Mouse (Mus musculus): ENCODE measurements around the gene Mcee. TPM values are rescaled to one million over a fixed set of nuclear protein-coding genes. Genes with fewer than 3 reads are reported as not detected.

The Mcee gene
- polyA plus RNA-seq (2012; rRNA removed), result 4.8 and 7.0 TPM in 2 replicates

DNA sequence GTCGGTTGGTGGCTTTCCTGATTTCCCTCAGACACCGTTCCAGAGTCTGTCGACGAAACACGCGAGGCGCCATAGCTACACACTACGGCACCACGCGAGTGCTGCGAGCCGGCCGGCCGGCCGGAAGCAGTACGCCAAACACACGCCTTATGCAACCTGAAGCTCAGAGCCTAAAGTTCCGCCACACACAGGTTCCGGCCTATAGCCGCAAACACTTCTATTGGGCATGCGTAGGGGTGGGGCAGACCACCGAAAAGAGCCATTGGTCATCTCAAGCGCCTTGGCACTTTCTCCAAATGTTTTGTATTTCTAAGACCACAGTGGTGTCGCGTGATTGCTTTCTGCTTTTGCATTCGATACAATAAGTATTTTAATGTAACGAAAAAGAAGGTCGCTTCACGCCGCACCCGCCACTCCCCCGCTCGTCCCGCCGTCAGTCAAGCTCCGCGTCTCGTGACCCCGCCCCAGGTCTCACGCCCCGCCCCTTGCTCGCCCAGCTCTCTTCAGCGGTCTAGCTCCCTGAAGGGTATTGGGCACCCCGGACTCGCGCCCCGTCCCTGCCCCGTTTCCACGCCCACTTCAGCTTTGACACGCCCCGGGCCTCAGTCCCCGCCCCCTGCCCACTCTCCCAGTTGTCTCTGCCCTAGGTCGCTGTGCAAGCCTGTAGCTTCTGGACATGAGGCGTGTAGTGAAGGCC, at the start of gene Mcee, which contains the start of gene Mphosph10:
Mcee (plus strand) TSS at position 486 of the 697 bp plus-strand sequence.
Mphosph10 (minus strand) TSS at position 147 of the 697 bp plus-strand sequence.
- under 1% methylated on average over 54 of the region's 54 CpGs for WGBS

DNA sequence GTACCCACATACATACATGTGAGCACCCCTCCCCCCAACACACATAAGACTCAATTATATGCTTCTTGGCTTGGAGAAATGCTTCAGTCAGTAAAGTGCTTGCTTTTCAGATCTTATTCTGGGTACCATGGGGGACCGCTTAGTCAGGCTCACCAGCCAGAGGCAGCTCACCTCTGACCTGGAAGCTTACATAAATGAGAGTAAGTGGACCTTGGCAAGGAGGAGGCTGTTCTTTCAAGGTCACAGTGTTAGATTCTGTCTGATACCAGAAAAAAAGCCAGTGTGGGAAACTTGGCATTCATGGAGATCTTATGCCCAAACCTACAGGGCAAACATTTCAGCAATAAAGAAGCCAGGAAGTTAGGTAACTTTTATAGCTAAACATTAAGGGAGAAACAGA, 44.6 kb upstream of the Mcee start:
- no peaks in the 10 kb centered on the region for H3K27me3 ChIP-seq (ENCODE audit: control insufficient read depth, insufficient read depth, low read length)
- H3K4me3 ChIP-seq (ENCODE audit: extremely low read depth, insufficient read depth, insufficient read length), result no peak overlapping the region
- TF ChIP-seq POLR2A (IDR thresholded peaks at IDR 0.05; ENCODE audit: low read depth, low read length), result no peak
- TF ChIP-seq CTCF (IDR thresholded peaks at IDR 0.05; ENCODE audit: extremely low read depth, insufficient read depth, insufficient read length, insufficient replicate concordance), result no peak
- no peak overlapping the region for H3K27ac ChIP-seq (ENCODE audit: insufficient read depth, low read length)
- peaks cover 11% of the 10 kb centered on the region for H3K36me3 ChIP-seq (ENCODE audit: control insufficient read depth, insufficient read depth, low read length)
- no peak for DNase-seq (ENCODE audit: low read depth in 1 of 2, low spot score in 2 of 2)
- H3K4me1 ChIP-seq (ENCODE audit: control insufficient read depth, insufficient read depth, insufficient read length), result no peaks in the 10 kb centered on the region
- 91% methylated on average over 1 of the region's 1 CpGs for WGBS

More for the DNA sequence above, at the start of gene Mcee, which contains the start of gene Mphosph10:
- DNase-seq (ENCODE audit: low read depth in 1 of 2, low spot score in 2 of 2), result peak; percentile 96 to 98
- H3K36me3 ChIP-seq (ENCODE audit: control insufficient read depth, insufficient read depth, low read length), result peaks cover 9% of the 10 kb centered on the region
- TF ChIP-seq CTCF (IDR thresholded peaks at IDR 0.05; ENCODE audit: extremely low read depth, insufficient read depth, insufficient read length, insufficient replicate concordance) (no peak), POLR2A (IDR thresholded peaks at IDR 0.05; ENCODE audit: low read depth, low read length) (peak; percentile 82)
- H3K27ac ChIP-seq (ENCODE audit: insufficient read depth, low read length), result peak within 1 kb of the TSS; percentile 82
- peak within 1 kb of the TSS; percentile 94 for H3K4me3 ChIP-seq (ENCODE audit: extremely low read depth, insufficient read depth, insufficient read length)
- no peaks in the 10 kb centered on the region for H3K27me3 ChIP-seq (ENCODE audit: control insufficient read depth, insufficient read depth, low read length)
- peaks cover 7% of the 10 kb centered on the region; the same call in 1 of the 2 replicates for H3K4me1 ChIP-seq (ENCODE audit: control insufficient read depth, insufficient read depth, insufficient read length)

DNA sequence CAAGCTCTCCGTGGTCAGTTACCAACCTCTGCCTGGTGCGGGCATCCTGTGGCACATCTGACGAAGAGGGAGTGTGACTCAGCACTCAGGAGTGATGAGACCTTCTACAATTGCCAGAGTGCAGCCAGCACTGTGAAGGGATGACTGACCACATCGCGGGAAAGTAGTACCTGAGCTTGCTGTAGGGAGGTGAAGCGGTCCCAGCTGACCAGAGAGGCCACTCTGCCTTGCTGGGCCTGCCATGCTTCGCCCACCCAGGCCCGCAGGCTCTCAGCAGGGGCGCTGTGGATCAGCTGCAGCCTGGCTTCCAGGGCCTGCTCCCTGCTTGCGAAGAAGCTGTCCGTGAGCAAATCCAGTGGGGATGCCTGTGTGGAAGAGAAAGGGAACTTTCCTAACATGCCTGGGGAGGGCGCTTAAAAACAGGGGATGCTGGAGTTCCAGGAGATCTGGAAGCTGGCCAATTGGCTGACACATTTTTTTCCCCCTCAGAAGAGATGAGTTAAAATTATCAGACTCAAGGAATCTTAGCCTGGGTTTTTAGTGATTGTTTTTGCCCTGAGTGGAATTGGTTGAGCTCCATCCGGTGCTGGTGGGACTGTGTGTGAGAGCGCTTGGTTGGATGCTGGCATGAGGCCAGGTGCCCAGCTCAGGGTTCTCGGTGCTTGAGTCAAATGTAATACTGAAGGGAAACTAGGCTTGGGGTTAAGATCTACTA, 43.1 kb upstream of the Mcee start:
- Histone ChIP-seq H3K4me1 (ENCODE audit: control insufficient read depth, insufficient read depth, insufficient read length) (no peaks in the 10 kb centered on the region), H3K27me3 (ENCODE audit: control insufficient read depth, insufficient read depth, low read length) (no peaks in the 10 kb centered on the region), H3K27ac (ENCODE audit: insufficient read depth, low read length) (no peak overlapping the region), H3K4me3 (ENCODE audit: extremely low read depth, insufficient read depth, insufficient read length) (no peak overlapping the region), H3K36me3 (ENCODE audit: control insufficient read depth, insufficient read depth, low read length) (peaks cover 11% of the 10 kb centered on the region)
- no peak for DNase-seq (ENCODE audit: low read depth in 1 of 2, low spot score in 2 of 2)
- 88% methylated on average over 15 of the region's 15 CpGs for WGBS
- no peak for TF ChIP-seq POLR2A (IDR thresholded peaks at IDR 0.05; ENCODE audit: low read depth, low read length)
- no peak for TF ChIP-seq CTCF (IDR thresholded peaks at IDR 0.05; ENCODE audit: extremely low read depth, insufficient read depth, insufficient read length, insufficient replicate concordance)

DNA sequence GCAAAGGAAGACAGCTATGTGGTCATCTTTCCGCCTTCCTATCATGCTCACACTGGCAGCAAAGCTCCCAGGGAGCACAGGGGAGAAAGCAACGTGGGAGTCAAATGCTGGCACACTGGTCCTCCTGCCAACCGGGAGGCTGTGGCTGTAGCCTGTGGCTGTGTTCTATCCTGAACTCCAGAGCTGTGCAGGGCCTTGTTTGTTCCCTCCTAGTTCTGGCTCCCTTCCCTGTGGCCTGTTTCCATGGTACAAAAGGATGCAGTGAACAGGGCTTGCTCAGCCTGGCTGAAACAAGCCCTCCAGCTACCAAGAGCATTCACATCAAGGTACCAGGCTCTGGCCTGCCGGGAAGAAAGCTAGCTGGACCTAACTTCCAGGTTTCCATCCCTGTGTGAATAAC, 41.3 kb upstream of the Mcee start:
- peaks cover 13% of the 10 kb centered on the region for H3K36me3 ChIP-seq (ENCODE audit: control insufficient read depth, insufficient read depth, low read length)
- 89% methylated on average over 4 of the region's 4 CpGs for WGBS
- no peak overlapping the region for H3K4me3 ChIP-seq (ENCODE audit: extremely low read depth, insufficient read depth, insufficient read length)
- TF ChIP-seq CTCF (IDR thresholded peaks at IDR 0.05; ENCODE audit: extremely low read depth, insufficient read depth, insufficient read length, insufficient replicate concordance), result no peak
- no peak for TF ChIP-seq POLR2A (IDR thresholded peaks at IDR 0.05; ENCODE audit: low read depth, low read length)
- DNase-seq (ENCODE audit: low read depth in 1 of 2, low spot score in 2 of 2), result no peak
- no peaks in the 10 kb centered on the region for H3K4me1 ChIP-seq (ENCODE audit: control insufficient read depth, insufficient read depth, insufficient read length)
- H3K27ac ChIP-seq (ENCODE audit: insufficient read depth, low read length), result no peak overlapping the region
- H3K27me3 ChIP-seq (ENCODE audit: control insufficient read depth, insufficient read depth, low read length), result no peaks in the 10 kb centered on the region

DNA sequence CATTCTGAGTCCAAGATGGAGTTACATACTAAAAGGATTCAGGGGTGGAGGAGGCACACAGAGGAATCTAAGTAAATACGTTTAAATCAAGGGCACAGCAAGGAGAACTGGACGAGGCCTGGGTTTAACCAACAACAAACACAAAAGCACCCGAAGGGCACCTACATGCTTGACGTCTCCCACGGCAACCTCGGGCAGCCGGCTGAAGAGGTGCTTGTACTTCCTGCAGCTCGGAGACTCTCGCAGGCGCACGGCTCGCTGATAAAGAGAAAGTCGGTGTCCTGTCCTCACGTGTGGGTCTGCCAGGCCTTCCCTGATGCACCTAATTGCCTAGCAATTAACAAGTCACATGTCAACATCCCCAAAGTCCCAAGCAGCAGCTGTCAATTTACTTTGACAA, 38.2 kb upstream of the Mcee start:
- H3K27ac ChIP-seq (ENCODE audit: insufficient read depth, low read length), result no peak overlapping the region
- no peaks in the 10 kb centered on the region for H3K27me3 ChIP-seq (ENCODE audit: control insufficient read depth, insufficient read depth, low read length)
- H3K4me1 ChIP-seq (ENCODE audit: control insufficient read depth, insufficient read depth, insufficient read length), result no peaks in the 10 kb centered on the region
- 94% methylated on average over 14 of the region's 14 CpGs for WGBS
- DNase-seq (ENCODE audit: low read depth in 1 of 2, low spot score in 2 of 2), result no peak
- TF ChIP-seq POLR2A (IDR thresholded peaks at IDR 0.05; ENCODE audit: low read depth, low read length) (no peak), CTCF (IDR thresholded peaks at IDR 0.05; ENCODE audit: extremely low read depth, insufficient read depth, insufficient read length, insufficient replicate concordance) (no peak)
- peaks cover 15% of the 10 kb centered on the region for H3K36me3 ChIP-seq (ENCODE audit: control insufficient read depth, insufficient read depth, low read length)
- no peak overlapping the region for H3K4me3 ChIP-seq (ENCODE audit: extremely low read depth, insufficient read depth, insufficient read length)

DNA sequence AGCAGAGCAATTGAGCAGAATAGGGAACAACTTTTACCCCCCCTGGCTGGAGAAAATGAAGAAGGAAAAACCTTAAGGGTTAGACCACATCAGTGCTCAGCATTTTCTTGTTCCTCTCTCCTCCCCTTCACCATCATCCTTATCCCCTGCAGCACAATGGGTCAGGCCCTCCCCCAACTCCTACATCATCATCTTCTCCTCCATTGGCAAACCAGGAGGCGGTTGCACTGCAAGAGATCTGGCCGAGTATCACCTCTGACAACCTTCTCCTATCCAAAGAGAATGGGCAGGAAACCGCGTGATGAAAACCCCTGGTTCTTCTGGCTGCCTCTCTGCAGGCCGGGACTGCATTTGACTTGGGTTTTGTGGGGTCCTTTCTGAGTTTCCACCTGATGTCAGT, 35.7 kb upstream of the Mcee start:
- Histone ChIP-seq H3K36me3 (ENCODE audit: control insufficient read depth, insufficient read depth, low read length) (peaks cover 17% of the 10 kb centered on the region), H3K27ac (ENCODE audit: insufficient read depth, low read length) (0 out of 2 replicates have a peak overlapping the region, but pooled peaks have one; percentile 20), H3K27me3 (ENCODE audit: control insufficient read depth, insufficient read depth, low read length) (no peaks in the 10 kb centered on the region), H3K4me3 (ENCODE audit: extremely low read depth, insufficient read depth, insufficient read length) (no peak overlapping the region), H3K4me1 (ENCODE audit: control insufficient read depth, insufficient read depth, insufficient read length) (no peaks in the 10 kb centered on the region)
- WGBS, result 83% methylated on average over 5 of the region's 5 CpGs
- TF ChIP-seq CTCF (IDR thresholded peaks at IDR 0.05; ENCODE audit: extremely low read depth, insufficient read depth, insufficient read length, insufficient replicate concordance) (no peak), POLR2A (IDR thresholded peaks at IDR 0.05; ENCODE audit: low read depth, low read length) (no peak)
- DNase-seq (ENCODE audit: low read depth in 1 of 2, low spot score in 2 of 2), result no peak
